Mouse (Mus musculus) stomach, postnatal 0 days (tissue): ENCODE measurements around the gene Gria2. TPM values are rescaled to one million over a fixed set of nuclear protein-coding genes. Genes with fewer than 3 reads are reported as not detected.

Experiments used
- ATAC-seq: fragments of 200-750 bp; cut with Nextera tagmentation; 2 replicates; pipeline ENCODE4 v1.8.0; 2017; ENCODE audit not compliant: low FRiP score, low TSS enrichment
- DNase-seq: peaks from one replicate; pipeline ENCODE4 v3.0.0-alpha.2; 2016; ENCODE audit warnings: low spot score
- H3K27ac ChIP-seq: fragments of 300-500 bp; sonication (generic); replicated peaks from 2 replicates; pipeline ENCODE4 v1.5.1; 2014; ENCODE audit warnings: mild to moderate bottlenecking, control low read depth
- H3K27me3 ChIP-seq: fragments of 300-500 bp; sonication (generic); 2 replicates; pipeline ENCODE4 v1.6.1; 2014; ENCODE audit warnings: low read length; ENCODE audit not compliant: control insufficient read depth, insufficient read depth
- H3K36me3 ChIP-seq: fragments of 300-500 bp; sonication (generic); 2 replicates; pipeline ENCODE4 v1.6.1; 2014; ENCODE audit warnings: low read length, mixed read lengths; ENCODE audit not compliant: control insufficient read depth, insufficient read depth
- H3K4me1 ChIP-seq: fragments of 300-500 bp; sonication (generic); replicated peaks from 2 replicates; pipeline ENCODE4 v1.6.1; 2014; ENCODE audit warnings: antibody characterized with exemption; ENCODE audit not compliant: control insufficient read depth, insufficient read depth
- H3K4me2 ChIP-seq: fragments of 300-500 bp; sonication (generic); replicated peaks from 2 replicates; pipeline ENCODE4 v1.6.1; 2014; ENCODE audit warnings: low read depth, mild to moderate bottlenecking, control low read depth, moderate library complexity
- H3K4me3 ChIP-seq: fragments of 300-500 bp; sonication (generic); 2 replicates; pipeline ENCODE4 v1.5.1; 2014; ENCODE audit warnings: low read depth, low read length, control low read depth
- H3K9ac ChIP-seq: fragments of 300-500 bp; sonication (generic); 2 replicates; pipeline ENCODE4 v1.6.1; 2014; ENCODE audit warnings: mild to moderate bottlenecking, low read length, control low read depth, mixed read lengths
- H3K9me3 ChIP-seq: fragments of 300-500 bp; sonication (generic); 2 replicates; pipeline ENCODE4 v1.6.1; 2016; ENCODE audit warnings: low read length; ENCODE audit not compliant: control insufficient read depth
- CTCF ChIP-seq: IDR thresholded peaks from 2 replicates; pipeline ENCODE4 v1.5.1; 2016; ENCODE audit warnings: antibody characterized with exemption, low read depth, mild to moderate bottlenecking, moderate library complexity
- EP300 ChIP-seq: optimal IDR thresholded peaks from 2 replicates; pipeline ENCODE3; 2016; ENCODE audit warnings: antibody characterized with exemption
- WGBS: fragments of 180-500 bp; shearing (Covaris S2); extraction: QIAGEN DNeasy Blood & Tissue Kit; methylation state at CpG from one replicate; pipeline ENCODE4 v1.1.7; 2014; 5-methylcytosine and 5-hydroxymethylcytosine counted together
- polyA plus RNA-seq: library from polyadenylated mRNA; unstranded; fragments of >200 nt; fragmentation: Nextera tagmentation; extraction: Ambion mirVana; gene quantifications from 2 replicates; pipeline ENCODE4 v1.2.1, GENCODE M21; 2015

The Gria2 gene
- polyA plus RNA-seq, 1 experiment from 2014 or later: 0.96 TPM

DNA sequence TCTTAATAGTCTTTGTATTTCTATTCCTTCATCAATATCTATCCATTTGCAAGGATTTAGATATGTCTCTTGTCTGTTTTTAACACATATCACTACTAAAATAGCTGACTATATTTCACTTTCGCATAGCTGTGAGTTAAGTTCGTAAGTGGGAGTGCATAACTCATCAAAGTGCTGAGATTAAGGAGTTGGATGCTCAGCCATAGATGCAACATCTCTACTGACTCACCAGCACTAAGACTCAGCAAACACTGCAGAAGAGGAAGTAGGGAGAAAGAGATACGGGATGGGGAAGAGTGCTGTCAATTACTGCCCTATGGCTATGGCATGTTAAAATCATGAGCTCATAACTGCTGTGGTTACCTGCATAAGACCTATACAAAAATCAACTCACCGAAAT lies 29.4 kb downstream of the Gria2 start:
- H3K4me1 ChIP-seq: no peaks in the 10 kb centered on the region
- no peaks in the 10 kb centered on the region for H3K36me3 ChIP-seq
- H3K4me2 ChIP-seq: no peak overlapping the region
- DNase-seq (no peak), ATAC-seq (no peak)
- H3K9me3 ChIP-seq: no peaks in the 10 kb centered on the region
- H3K9ac ChIP-seq: no peak overlapping the region
- TF ChIP-seq EP300 (no peak), CTCF (no peak)
- H3K27me3 ChIP-seq: no peaks in the 10 kb centered on the region
- 79% methylated on average over 4 of the region's 4 CpGs for WGBS
- no peak overlapping the region for H3K27ac ChIP-seq
- no peak overlapping the region for H3K4me3 ChIP-seq

DNA sequence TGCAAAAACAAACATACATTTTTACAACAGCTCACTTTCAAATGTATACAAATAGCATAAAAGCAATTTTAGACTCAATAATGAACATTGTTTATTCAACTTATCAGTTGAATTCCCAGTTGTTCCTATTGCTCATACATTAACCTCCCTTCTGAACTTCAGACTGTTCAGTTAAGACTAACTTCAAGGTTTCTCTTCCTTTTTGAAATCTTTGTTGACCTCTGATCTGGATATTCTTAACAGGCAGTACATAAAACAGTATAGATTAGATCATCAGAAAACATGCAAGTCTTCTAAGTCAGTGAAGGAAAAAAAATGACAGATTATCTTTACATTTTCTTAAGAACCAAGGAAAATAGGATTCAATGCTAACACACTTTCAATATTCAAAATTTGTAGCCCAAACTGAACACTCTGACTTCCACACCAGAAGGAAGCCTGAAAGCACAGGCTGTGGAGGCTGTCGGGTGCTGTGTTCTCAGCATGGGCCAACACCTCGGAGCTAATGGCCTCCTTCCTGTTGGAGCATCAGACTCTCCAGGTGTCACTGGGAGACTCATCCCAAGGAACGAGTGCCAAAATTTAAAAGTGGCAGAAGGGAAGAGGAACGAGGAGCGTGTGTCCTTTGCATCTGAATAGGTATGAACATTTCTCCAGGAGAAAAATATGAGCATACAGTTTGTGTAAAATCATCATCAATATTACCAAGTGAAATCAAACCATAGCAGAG lies 33.0 kb downstream of the Gria2 start:
- no peak for TF ChIP-seq CTCF
- no peak for ATAC-seq
- WGBS: 71% methylated on average over 5 of the region's 5 CpGs
- Histone ChIP-seq H3K27ac (no peak overlapping the region), H3K4me2 (no peak overlapping the region), H3K9ac (no peak overlapping the region), H3K9me3 (no peaks in the 10 kb centered on the region), H3K36me3 (no peaks in the 10 kb centered on the region), H3K4me1 (no peaks in the 10 kb centered on the region), H3K4me3 (no peak overlapping the region), H3K27me3 (no peaks in the 10 kb centered on the region)
- DNase-seq: no peak

DNA sequence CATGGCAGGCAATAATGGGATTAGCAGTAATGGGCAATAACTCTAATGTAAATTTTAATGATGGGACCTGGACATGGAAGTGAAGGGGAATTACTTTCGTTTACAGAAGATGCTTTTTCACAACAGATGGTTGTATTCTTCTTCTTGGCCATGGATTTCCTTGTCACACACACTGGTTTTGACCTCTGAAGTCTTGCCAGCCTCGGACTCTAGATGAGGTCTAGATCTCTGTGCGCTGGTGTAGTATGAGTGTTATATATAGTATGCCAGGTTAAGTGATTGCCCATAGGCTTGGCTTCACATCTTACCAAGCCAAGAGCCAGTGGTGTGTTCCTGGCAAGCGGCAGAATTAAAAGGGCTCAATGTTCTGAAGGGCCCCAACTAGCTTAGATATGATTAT lies 43.7 kb downstream of the Gria2 start:
- DNase-seq (no peak), ATAC-seq (no peak)
- Histone ChIP-seq H3K9me3 (no peaks in the 10 kb centered on the region), H3K4me1 (no peaks in the 10 kb centered on the region), H3K36me3 (no peaks in the 10 kb centered on the region), H3K4me2 (no peak overlapping the region), H3K9ac (no peak overlapping the region), H3K27me3 (no peaks in the 10 kb centered on the region), H3K27ac (no peak overlapping the region), H3K4me3 (no peak overlapping the region)
- TF ChIP-seq EP300 (no peak), CTCF (no peak)
- 72% methylated on average over 4 of the region's 4 CpGs for WGBS

DNA sequence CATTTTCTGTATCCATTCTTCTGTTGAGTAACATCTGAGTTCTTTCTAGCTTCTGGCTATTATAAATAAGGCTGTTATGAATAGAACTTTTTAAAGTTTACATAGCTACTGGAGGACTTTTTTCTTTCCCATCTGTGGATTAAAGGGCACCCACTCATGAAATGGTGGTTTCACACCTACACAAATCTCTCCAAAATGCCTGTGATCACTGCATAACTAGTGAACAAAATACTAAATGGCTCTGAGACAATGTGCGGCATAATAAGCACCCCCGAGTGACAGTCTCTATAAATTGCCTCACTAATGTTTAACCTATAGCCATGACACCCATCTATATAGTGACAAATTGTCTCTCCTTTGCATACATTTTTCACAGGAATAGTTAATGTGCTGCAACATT lies 44.3 kb downstream of the Gria2 start:
- H3K4me1 ChIP-seq: no peaks in the 10 kb centered on the region
- no peak overlapping the region for H3K4me3 ChIP-seq
- no peaks in the 10 kb centered on the region for H3K9me3 ChIP-seq
- WGBS: 64% methylated on average over 2 of the region's 2 CpGs
- no peak overlapping the region for H3K27ac ChIP-seq
- DNase-seq: no peak
- H3K4me2 ChIP-seq: no peak overlapping the region
- no peak overlapping the region for H3K9ac ChIP-seq
- no peaks in the 10 kb centered on the region for H3K27me3 ChIP-seq
- TF ChIP-seq EP300 (no peak), CTCF (no peak)
- ATAC-seq: no peak
- no peaks in the 10 kb centered on the region for H3K36me3 ChIP-seq

DNA sequence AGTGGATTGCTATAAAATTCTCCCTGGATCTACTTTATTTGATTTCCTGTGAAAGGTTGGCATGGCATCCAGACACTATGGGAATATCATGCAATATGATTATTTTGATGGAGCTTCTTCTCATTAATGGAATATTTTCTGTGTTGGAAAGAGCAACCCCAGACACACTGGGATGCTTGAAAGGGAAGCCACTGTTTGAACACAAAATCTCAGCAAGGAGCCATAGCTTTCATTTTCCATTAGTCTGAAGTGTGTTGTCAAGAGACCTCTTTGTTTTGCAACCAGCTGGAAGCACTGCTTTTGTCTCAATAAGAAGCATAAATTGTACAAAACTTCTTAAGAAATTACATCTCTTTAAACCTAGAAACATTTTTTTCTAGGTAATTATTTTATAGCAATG lies 51.8 kb downstream of the Gria2 start:
- no peak overlapping the region for H3K4me3 ChIP-seq
- no peaks in the 10 kb centered on the region for H3K36me3 ChIP-seq
- no peak for ATAC-seq
- DNase-seq: no peak
- H3K4me2 ChIP-seq: no peak overlapping the region
- no peak overlapping the region for H3K27ac ChIP-seq
- no peaks in the 10 kb centered on the region for H3K27me3 ChIP-seq
- no peaks in the 10 kb centered on the region for H3K9me3 ChIP-seq
- TF ChIP-seq CTCF: no peak
- TF ChIP-seq EP300: no peak
- H3K4me1 ChIP-seq: no peaks in the 10 kb centered on the region
- H3K9ac ChIP-seq: no peak overlapping the region

DNA sequence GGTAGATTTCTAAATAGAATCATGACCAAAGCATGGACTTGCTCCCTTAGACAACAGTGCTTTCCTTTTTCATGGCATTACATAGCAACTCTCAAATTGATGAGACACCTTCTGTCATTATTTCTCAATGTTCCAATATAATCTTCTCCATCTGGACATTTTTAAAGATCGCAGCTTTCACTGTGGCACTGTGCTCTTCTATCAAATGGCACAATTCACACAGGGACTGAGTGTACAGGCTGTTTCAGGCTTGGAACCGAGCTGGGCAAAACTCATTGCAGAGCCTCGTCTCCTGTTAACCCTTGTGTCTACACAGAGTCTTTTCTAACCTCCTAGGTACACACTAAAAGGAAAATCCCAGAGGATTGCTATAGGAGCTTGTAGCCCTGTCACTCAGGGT lies 77.4 kb downstream of the Gria2 start:
- no peak overlapping the region for H3K9ac ChIP-seq
- WGBS: 68% methylated on average over 3 of the region's 3 CpGs
- DNase-seq: no peak
- no peaks in the 10 kb centered on the region for H3K9me3 ChIP-seq
- H3K4me1 ChIP-seq: no peaks in the 10 kb centered on the region
- ATAC-seq: no peak
- no peak overlapping the region for H3K4me3 ChIP-seq
- H3K36me3 ChIP-seq: no peaks in the 10 kb centered on the region
- TF ChIP-seq CTCF: no peak
- no peaks in the 10 kb centered on the region for H3K27me3 ChIP-seq
- H3K27ac ChIP-seq: no peak overlapping the region
- H3K4me2 ChIP-seq: no peak overlapping the region
